Mouse (Mus musculus): Measurements from ENCODE around the gene Eif2a.

The Eif2a gene

GRCm38 (mm10) chr3:58525652-58526407, at the start of gene Eif2a, which contains the start of gene Serp1:
Gene Eif2a, plus strand, starts transcription at chr3:58525821.
Gene Serp1, minus strand, starts transcription at chr3:58525892.
- peak; percentile 98 for DNase-seq

- no peak for DNase-seq
Observed at GRCm38 (mm10) chr3:58478755-58479455, 46.7 kb upstream of the Eif2a start.

GRCm38 (mm10) chr3:58485883-58486282, 39.7 kb upstream of the Eif2a start:
- no peak for DNase-seq

GRCm38 (mm10) chr3:58487121-58487520, 38.5 kb upstream of the Eif2a start:
- no peak for DNase-seq

GRCm38 (mm10) chr3:58487999-58488775, 37.4 kb upstream of the Eif2a start:
- DNase-seq, result no peak

- peak; percentile 13 for DNase-seq
Observed at GRCm38 (mm10) chr3:58490787-58491186, 34.8 kb upstream of the Eif2a start.

GRCm38 (mm10) chr3:58493621-58494020, 32.0 kb upstream of the Eif2a start:
- DNase-seq, result no peak

GRCm38 (mm10) chr3:58501961-58502360, 23.7 kb upstream of the Eif2a start:
- DNase-seq, result no peak

GRCm38 (mm10) chr3:58503720-58504333, 21.8 kb upstream of the Eif2a start:
- DNase-seq, result no peak

- no peak for DNase-seq
Observed at GRCm38 (mm10) chr3:58504676-58505075, 20.9 kb upstream of the Eif2a start.

GRCm38 (mm10) chr3:58508020-58508750, 17.4 kb upstream of the Eif2a start:
- DNase-seq, result no peak

GRCm38 (mm10) chr3:58511581-58511980, 14.0 kb upstream of the Eif2a start:
- no peak for DNase-seq

- DNase-seq, result no peak
Observed at GRCm38 (mm10) chr3:58512740-58513139, 12.9 kb upstream of the Eif2a start.

- DNase-seq, result no peak
Observed at GRCm38 (mm10) chr3:58513483-58513882, 12.1 kb upstream of the Eif2a start.

- DNase-seq, result no peak
Observed at GRCm38 (mm10) chr3:58515947-58516601, 9.5 kb upstream of the Eif2a start.

GRCm38 (mm10) chr3:58516602-58516976, 9.0 kb upstream of the Eif2a start:
- DNase-seq, result no peak

GRCm38 (mm10) chr3:58517258-58517657, 8.4 kb upstream of the Eif2a start:
- no peak for DNase-seq

GRCm38 (mm10) chr3:58517800-58518199, 7.8 kb upstream of the Eif2a start:
- no peak for DNase-seq

GRCm38 (mm10) chr3:58518962-58519361, 6.7 kb upstream of the Eif2a start:
- DNase-seq, result no peak

- DNase-seq, result no peak
Observed at GRCm38 (mm10) chr3:58519536-58519935, 6.1 kb upstream of the Eif2a start.

- no peak for DNase-seq
Observed at GRCm38 (mm10) chr3:58520286-58520685, 5.3 kb upstream of the Eif2a start.

- no peak for DNase-seq
Observed at GRCm38 (mm10) chr3:58521361-58521760, 4.3 kb upstream of the Eif2a start.

Data from right cerebral cortex, postnatal 4 days (tissue).